Mouse (Mus musculus): Measurements from ENCODE around the gene Ephx1.
"Not testable (repeated sequence)": the region's sequence is repeated elsewhere in the genome, so short reads cannot be mapped to it uniquely, and the experiment has no call there.

The Ephx1 gene

GRCm38 (mm10) chr1:180937631-180938030, 83.1 kb downstream of the Ephx1 start:
- DNase-seq (ENCODE audit: low read depth, low spot score), result not testable (repeated sequence)

- not testable (repeated sequence) for DNase-seq (ENCODE audit: low read depth, low spot score)
Observed at GRCm38 (mm10) chr1:180936610-180937398, 83.9 kb downstream of the Ephx1 start.

GRCm38 (mm10) chr1:180934467-180935419, 86.0 kb downstream of the Ephx1 start, which contains the start of gene Lefty1:
TSS of gene Lefty1 (plus strand) at chr1:180935022.
- no peak for DNase-seq (ENCODE audit: low read depth, low spot score)

GRCm38 (mm10) chr1:180933659-180934058, 87.0 kb downstream of the Ephx1 start:
- DNase-seq (ENCODE audit: low read depth, low spot score), result no peak

- DNase-seq (ENCODE audit: low read depth, low spot score), result no peak
Observed at GRCm38 (mm10) chr1:180931106-180931505, 89.6 kb downstream of the Ephx1 start.

- DNase-seq (ENCODE audit: low read depth, low spot score), result no peak
Observed at GRCm38 (mm10) chr1:180929599-180929998, 91.1 kb downstream of the Ephx1 start.

GRCm38 (mm10) chr1:180926286-180926685, 94.4 kb downstream of the Ephx1 start:
- no peak for DNase-seq (ENCODE audit: low read depth, low spot score)

Measured in telencephalon, adult 2 months (tissue).